Comparison of ENCODE assay signal across 8 mouse cellular contexts in genomic region chr4:155086108-155087024, GRCm38 (mm10). TPM values are rescaled to one million over a fixed set of nuclear protein-coding genes. Genes with fewer than 3 reads are reported as not detected.
DNase-seq lines count a peak whose midpoint lies in the region; ATAC-seq and TF ChIP-seq lines count a peak whose summit lies in the region.

Rer1 (minus strand) TSS chr4:155086382.
Morn1 (plus strand) TSS chr4:155086577.

- ATAC-seq in Patski: peak; percentile 91
- peak; percentile 96 for ATAC-seq in hindbrain, embryonic 13.5 days (ENCODE audit: low FRiP score)

- H3K9ac ChIP-seq in hindbrain, embryonic 13.5 days: peak within 1 kb of the TSS; percentile 91

- no peaks in the 10 kb centered on the region for H3K9me3 ChIP-seq in hindbrain, embryonic 13.5 days

- in situ Hi-C loops in Patski (cut with MboI; ENCODE audit: low pct_unique_long_range_greater_than_20kb): no loop called here

- H3K4me2 ChIP-seq in hindbrain, embryonic 13.5 days: peak within 1 kb of the TSS; percentile 96

- H3K27me3 ChIP-seq in Patski: no peaks in the 10 kb centered on the region
- no peaks in the 10 kb centered on the region for H3K27me3 ChIP-seq in hindbrain, embryonic 13.5 days

- peaks cover 39% of the 10 kb centered on the region for H3K4me1 ChIP-seq in hindbrain, embryonic 13.5 days (replicated peaks)

- peak within 1 kb of the TSS; percentile 94 for H3K27ac ChIP-seq in hindbrain, embryonic 13.5 days

- H3K36me3 ChIP-seq in hindbrain, embryonic 13.5 days: peaks cover 37% of the 10 kb centered on the region

- peak; percentile 96 for DNase-seq in Patski (ENCODE audit: low read depth, low spot score)
- peak; percentile 100 for DNase-seq in cerebellum, postnatal 14 days
- DNase-seq in frontal cortex, postnatal 14 days (ENCODE audit: low spot score in 2 of 2): peak; percentile 99 to 100
- peak; percentile 98 to 99 for DNase-seq in layer of hippocampus, postnatal 25 days (ENCODE audit: extremely low spot score in 1 of 2, low spot score in 1 of 2)
- DNase-seq in lung, postnatal 25 days (ENCODE audit: low spot score): peak; percentile 100
- DNase-seq in retina, embryonic 14.5 days (ENCODE audit: low spot score): peak; percentile 100
- peak; percentile 99 for DNase-seq in thymus, postnatal 4 days

- H3K4me3 ChIP-seq in hindbrain, embryonic 13.5 days: peak within 1 kb of the TSS; percentile 90

- POLR2A ChIA-PET in Patski (lab: Charles Lee): interaction anchor here (0.9 kb wide), 1 partner anchor 163 kb away, joined by 3 read pairs; the partner anchor contains the start of gene Faap20

- no peak for TF ChIP-seq CTCF in Patski (IDR thresholded peaks at IDR 0.05)

- under 1% methylated on average over 85 of the region's 85 CpGs for WGBS in hindbrain, embryonic 13.5 days

- CTCF ChIA-PET in Patski (lab: Charles Lee): interaction anchor here (0.9 to 1.1 kb wide), 2 partner anchors 9 to 163 kb away, joined by 3 to 4 read pairs; partner anchors contain the start of gene Faap20

RNA-seq across cellular contexts. Expression of gene Rer1, which starts in this region (rescaled TPM):
- polyA plus RNA-seq in Patski (2021): 91.9 TPM
- 123 and 132 TPM in 2 replicates for polyA plus RNA-seq in hindbrain, embryonic 13.5 days (2015; fragmentation: Nextera tagmentation; extraction: Ambion mirVana)
- 10 to 100 TPM; 62.2 to 67.3 TPM for total RNA-seq in layer of hippocampus, postnatal 25 days (2021)

RNA-seq across cellular contexts. Expression of gene Morn1, which starts in this region (rescaled TPM):
- 3.6 TPM for polyA plus RNA-seq in Patski (2021)
- 7.1 and 8.0 TPM in 2 replicates for polyA plus RNA-seq in hindbrain, embryonic 13.5 days (2015; fragmentation: Nextera tagmentation; extraction: Ambion mirVana)
- 10 to 100 TPM; 11.2 to 17.3 TPM for total RNA-seq in layer of hippocampus, postnatal 25 days (2021)

Comparison
In these comparisons a context has a peak if more than half of its experiments do, and no peak if none do; other contexts are left out.
1. Peak in every context shown above with its lines: DNase-seq, ATAC-seq, H3K4me3 ChIP-seq and H3K27ac ChIP-seq.